Mouse (Mus musculus) bone marrow macrophage, adult 2 months (primary cell): Measurements from ENCODE around the gene Vsig10l.

ENCODE experiments used
- CTCF ChIP-seq: IDR thresholded peaks from 2 replicates; pipeline ENCODE4 v1.5.1; 2012; ENCODE audit warnings: low read depth, mild to moderate bottlenecking, low read length, moderate library complexity
- POLR2A ChIP-seq: IDR thresholded peaks from 2 replicates; pipeline ENCODE4 v1.6.1; 2012; ENCODE audit warnings: mild to moderate bottlenecking, low read depth, low read length, borderline replicate concordance

DNA sequence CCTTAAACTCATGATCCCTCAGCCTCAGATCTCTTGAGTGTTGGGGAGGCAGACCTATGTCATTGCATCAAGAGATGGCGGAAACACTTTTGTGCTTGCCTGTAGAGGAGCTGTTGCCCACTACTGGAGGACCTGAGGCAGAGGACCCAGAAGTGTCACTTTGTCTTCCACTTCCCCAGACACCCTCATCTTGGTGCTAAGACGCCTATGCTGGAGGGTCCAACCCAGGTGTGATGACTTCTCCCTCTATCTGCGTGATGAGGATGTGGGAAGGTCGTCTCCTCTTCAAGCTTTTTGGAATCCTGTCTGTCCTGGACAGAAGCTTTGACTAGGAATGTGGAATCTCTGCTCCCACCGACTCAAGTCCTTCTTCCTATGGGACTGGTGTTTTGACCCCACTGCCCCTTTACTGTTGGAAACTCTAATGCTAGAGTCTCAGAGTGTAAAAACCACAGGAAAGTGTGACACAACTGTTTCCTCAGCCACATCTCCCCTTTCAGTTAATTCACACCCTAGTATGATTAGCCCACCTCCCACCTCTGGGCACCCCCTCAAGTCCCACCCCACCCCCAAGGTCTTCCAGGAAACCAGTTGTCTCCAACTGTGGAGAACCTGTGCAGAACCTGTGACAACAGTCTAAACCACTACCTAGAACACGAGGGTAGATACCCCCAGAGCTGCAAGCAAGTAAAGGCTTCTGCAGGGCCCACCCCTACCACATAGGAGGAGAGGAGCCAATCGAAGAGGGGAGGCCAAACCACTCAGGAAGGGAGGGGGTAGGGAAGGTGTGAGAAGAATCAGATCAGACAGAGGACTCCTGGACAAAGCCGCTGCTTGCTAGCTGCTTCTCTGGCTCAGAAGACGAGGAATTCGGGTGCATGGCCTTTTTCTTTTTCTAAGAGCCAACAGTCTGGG lies 26.4 kb upstream of the Vsig10l start, which contains the start of gene Nkg7:
- TF ChIP-seq CTCF (no peak), POLR2A (no peak)
